Mouse (Mus musculus): ENCODE measurements around the gene Slc23a3. TPM values are rescaled to one million over a fixed set of nuclear protein-coding genes. Genes with fewer than 3 reads are reported as not detected.

Slc23a3 gene
- polyA plus RNA-seq, 1 experiment from 2014 or later = not detected

GRCm38 (mm10) chr1:75122211-75122610, 11.5 kb downstream of the Slc23a3 start:
- no peak for DNase-seq (ENCODE audit: low spot score, missing footprints)
- Histone ChIP-seq H3K27ac (ENCODE audit: low read depth, low read length) (no peak overlapping the region), H3K27me3 (ENCODE audit: control insufficient read depth, insufficient read depth, low read length) (no peaks in the 10 kb centered on the region), H3K9me3 (ENCODE audit: control insufficient read depth, low read length) (no peaks in the 10 kb centered on the region), H3K4me3 (ENCODE audit: low read depth, low read length) (no peak overlapping the region), H3K9ac (ENCODE audit: low read length) (no peak overlapping the region), H3K4me1 (ENCODE audit: control insufficient read depth, insufficient read depth, low read length) (peaks cover 7% of the 10 kb centered on the region), H3K36me3 (ENCODE audit: control insufficient read depth, insufficient read depth, low read length) (no peaks in the 10 kb centered on the region), H3K4me2 (no peak overlapping the region)
- no peak for ATAC-seq (ENCODE audit: low FRiP score)
- 90% methylated on average over 3 of the region's 3 CpGs for WGBS

Other genes starting within 250 kb of the Slc23a3 start
- 0.41 and 0.69 TPM in 2 replicates for gene Fev, start 248.5 kb downstream of the Slc23a3 start, polyA plus RNA-seq (2014; fragmentation: Nextera tagmentation; extraction: Ambion mirVana)
- gene Cryba2, start 240.7 kb downstream of the Slc23a3 start, polyA plus RNA-seq (2014; fragmentation: Nextera tagmentation; extraction: Ambion mirVana) = 0.19 TPM in 1 of 2 replicates, not detected in the other
- 0.03 and 0.04 TPM in 2 replicates for gene Cfap65, start 198.3 kb downstream of the Slc23a3 start, polyA plus RNA-seq (2014; fragmentation: Nextera tagmentation; extraction: Ambion mirVana)
- 0.22 TPM in 1 of 2 replicates, not detected in the other for gene Ihh, start 182.2 kb downstream of the Slc23a3 start, polyA plus RNA-seq (2014; fragmentation: Nextera tagmentation; extraction: Ambion mirVana)
- 12.9 and 13.0 TPM in 2 replicates for gene Nhej1, start 8.7 kb downstream of the Slc23a3 start, polyA plus RNA-seq (2014; fragmentation: Nextera tagmentation; extraction: Ambion mirVana)
- gene Cnppd1, start 8.8 kb upstream of the Slc23a3 start, polyA plus RNA-seq (2014; fragmentation: Nextera tagmentation; extraction: Ambion mirVana) = 45.5 and 49.8 TPM in 2 replicates
- 55.1 and 58.3 TPM in 2 replicates for gene Retreg2, start 8.9 kb upstream of the Slc23a3 start, polyA plus RNA-seq (2014; fragmentation: Nextera tagmentation; extraction: Ambion mirVana)
- 30.1 and 33.6 TPM in 2 replicates for gene Zfand2b, start 34.8 kb upstream of the Slc23a3 start, polyA plus RNA-seq (2014; fragmentation: Nextera tagmentation; extraction: Ambion mirVana)
- 25.3 and 29.2 TPM in 2 replicates for gene Abcb6, start 46.5 kb upstream of the Slc23a3 start, polyA plus RNA-seq (2014; fragmentation: Nextera tagmentation; extraction: Ambion mirVana)
- 14.3 and 14.4 TPM in 2 replicates for gene Ankzf1, start 58.3 kb upstream of the Slc23a3 start, polyA plus RNA-seq (2014; fragmentation: Nextera tagmentation; extraction: Ambion mirVana)
- gene Atg9a, start 58.3 kb upstream of the Slc23a3 start, polyA plus RNA-seq (2014; fragmentation: Nextera tagmentation; extraction: Ambion mirVana) = 17.3 and 18.8 TPM in 2 replicates
- gene Glb1l, start 76.9 kb upstream of the Slc23a3 start, polyA plus RNA-seq (2014; fragmentation: Nextera tagmentation; extraction: Ambion mirVana) = 18.3 and 19.4 TPM in 2 replicates
- 110 and 116 TPM in 2 replicates for gene Stk16, start 76.9 kb upstream of the Slc23a3 start, polyA plus RNA-seq (2014; fragmentation: Nextera tagmentation; extraction: Ambion mirVana)
- 7.9 and 9.6 TPM in 2 replicates for gene Tuba4a, start 86.0 kb upstream of the Slc23a3 start, polyA plus RNA-seq (2014; fragmentation: Nextera tagmentation; extraction: Ambion mirVana)
- gene A630095N17Rik, start 98.2 kb upstream of the Slc23a3 start, polyA plus RNA-seq (2014; fragmentation: Nextera tagmentation; extraction: Ambion mirVana) = not detected in 2 replicates
- 15.9 and 18.1 TPM in 2 replicates for gene Dnajb2, start 102.5 kb upstream of the Slc23a3 start, polyA plus RNA-seq (2014; fragmentation: Nextera tagmentation; extraction: Ambion mirVana)
- gene Ptprn, start 130.6 kb upstream of the Slc23a3 start, polyA plus RNA-seq (2014; fragmentation: Nextera tagmentation; extraction: Ambion mirVana) = 4.2 and 4.4 TPM in 2 replicates
- gene Resp18, start 144.5 kb upstream of the Slc23a3 start, polyA plus RNA-seq (2014; fragmentation: Nextera tagmentation; extraction: Ambion mirVana) = 28.5 and 34.8 TPM in 2 replicates
- gene Dnpep, start 184.1 kb upstream of the Slc23a3 start, polyA plus RNA-seq (2014; fragmentation: Nextera tagmentation; extraction: Ambion mirVana) = 149 TPM in 2 replicates
- 0.52 and 0.68 TPM in 2 replicates for gene Des, start 226.4 kb upstream of the Slc23a3 start, polyA plus RNA-seq (2014; fragmentation: Nextera tagmentation; extraction: Ambion mirVana)
- 13.4 and 15.2 TPM in 2 replicates for gene Speg, start 241.4 kb upstream of the Slc23a3 start, polyA plus RNA-seq (2014; fragmentation: Nextera tagmentation; extraction: Ambion mirVana)

Data from midbrain, embryonic 11.5 days (tissue).